Comparison of ENCODE assay signal across 14 mouse cellular contexts in the genomic region with DNA sequence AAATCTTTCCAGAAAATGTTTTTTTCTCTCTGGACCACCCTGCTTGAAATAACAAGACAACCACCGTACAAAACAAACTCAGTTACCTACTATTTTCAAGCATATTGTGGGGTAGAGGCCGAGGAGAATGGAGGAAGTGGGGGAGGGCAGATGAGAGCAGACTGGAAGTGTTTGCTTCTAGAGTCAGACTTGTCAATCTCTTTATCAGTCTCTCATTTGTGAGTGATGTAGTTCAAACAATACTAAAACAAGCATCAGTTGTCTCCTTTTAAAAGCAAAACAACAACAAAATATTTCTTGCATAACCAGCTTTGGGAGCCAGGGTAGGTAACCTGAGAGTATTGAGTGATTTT.
DNase-seq lines count a peak whose midpoint lies in the region; ATAC-seq lines count a peak whose summit lies in the region.
"Had no signal": no experiment of that assay in that cellular context is flagged by ENCODE, and none has a peak within 500 bp of the region (broad histone marks: within the 10 kb centered on the region; RNA-seq: fewer than 3 reads in every experiment).

No protein-coding gene starts in this region.

- H3K27me3 ChIP-seq in forebrain, embryonic 15.5 days = no peaks in the 10 kb centered on the region
- H3K27me3 ChIP-seq in forebrain, embryonic 11.5 days (ENCODE audit: control insufficient read depth, insufficient read depth, low read length) = no peaks in the 10 kb centered on the region
- no peaks in the 10 kb centered on the region for H3K27me3 ChIP-seq in lung, embryonic 16.5 days (ENCODE audit: control insufficient read depth, insufficient read depth, low read depth, low read length)
- H3K27me3 ChIP-seq in neural tube, embryonic 15.5 days (replicated peaks) = no peaks in the 10 kb centered on the region
- no peaks in the 10 kb centered on the region for H3K27me3 ChIP-seq in heart, embryonic 12.5 days (replicated peaks)
- H3K27me3 ChIP-seq: intestine, embryonic 15.5 days had no signal

- H3K36me3 ChIP-seq in forebrain, embryonic 15.5 days = no peaks in the 10 kb centered on the region
- H3K36me3 ChIP-seq in forebrain, embryonic 11.5 days (ENCODE audit: control insufficient read depth, insufficient read depth, low read length) = no peaks in the 10 kb centered on the region
- H3K36me3 ChIP-seq in lung, embryonic 16.5 days (ENCODE audit: control insufficient read depth, insufficient read depth, low read length) = no peaks in the 10 kb centered on the region
- no peaks in the 10 kb centered on the region for H3K36me3 ChIP-seq in neural tube, embryonic 15.5 days
- H3K36me3 ChIP-seq in heart, embryonic 12.5 days = no peaks in the 10 kb centered on the region
- H3K36me3 ChIP-seq: G1E; intestine, embryonic 15.5 days; midbrain, embryonic 10.5 days had no signal

- no peak overlapping the region for H3K9ac ChIP-seq in forebrain, embryonic 15.5 days (replicated peaks)
- no peak overlapping the region for H3K9ac ChIP-seq in forebrain, embryonic 11.5 days (ENCODE audit: low read length)
- no peak overlapping the region for H3K9ac ChIP-seq in lung, embryonic 16.5 days (ENCODE audit: low read length)
- H3K9ac ChIP-seq in neural tube, embryonic 15.5 days (replicated peaks) = no peak overlapping the region
- no peak overlapping the region for H3K9ac ChIP-seq in heart, embryonic 12.5 days
- H3K9ac ChIP-seq: intestine, embryonic 15.5 days had no signal

- 32% methylated on average over 2 of the region's 2 CpGs for WGBS in forebrain, embryonic 15.5 days
- 66% methylated on average over 2 of the region's 2 CpGs for WGBS in forebrain, embryonic 11.5 days
- WGBS in lung, embryonic 16.5 days = 12% methylated on average over 2 of the region's 2 CpGs
- 59% methylated on average over 2 of the region's 2 CpGs for WGBS in neural tube, embryonic 15.5 days
- WGBS in heart, embryonic 12.5 days = 19% methylated on average over 2 of the region's 2 CpGs

- peaks cover 21% of the 10 kb centered on the region for H3K4me1 ChIP-seq in forebrain, embryonic 15.5 days
- no peaks in the 10 kb centered on the region for H3K4me1 ChIP-seq in forebrain, embryonic 11.5 days (replicated peaks; ENCODE audit: control insufficient read depth, insufficient read depth, low read length)
- H3K4me1 ChIP-seq in lung, embryonic 16.5 days (replicated peaks; ENCODE audit: control insufficient read depth, insufficient read depth, low read length) = peaks cover 37% of the 10 kb centered on the region
- H3K4me1 ChIP-seq in brown adipose tissue, adult 24 weeks (ENCODE audit: control insufficient read depth, insufficient read depth, insufficient read length, low read length) = peaks cover 9% of the 10 kb centered on the region; the same call in 1 of the 2 replicates
- peaks cover 34% of the 10 kb centered on the region for H3K4me1 ChIP-seq in neural tube, embryonic 15.5 days
- peaks cover 43% of the 10 kb centered on the region for H3K4me1 ChIP-seq in heart, embryonic 12.5 days (replicated peaks)

- H3K4me3 ChIP-seq in forebrain, embryonic 15.5 days = no peak overlapping the region
- H3K4me3 ChIP-seq in forebrain, embryonic 11.5 days (ENCODE audit: low read depth, low read length) = no peak overlapping the region
- H3K4me3 ChIP-seq in lung, embryonic 16.5 days (ENCODE audit: low read length) = no peak overlapping the region
- H3K4me3 ChIP-seq in brown adipose tissue, adult 24 weeks (ENCODE audit: insufficient read depth, low read depth, low read length) = peak overlapping the region; percentile 16; the same call in 1 of the 2 replicates
- no peak overlapping the region for H3K4me3 ChIP-seq in neural tube, embryonic 15.5 days (replicated peaks)
- no peak overlapping the region for H3K4me3 ChIP-seq in heart, embryonic 12.5 days
- H3K4me3 ChIP-seq: intestine, embryonic 15.5 days; midbrain, embryonic 10.5 days had no signal

- 0 out of 2 replicates have a peak overlapping the region, but pooled peaks have one; percentile 32 for H3K27ac ChIP-seq in forebrain, embryonic 15.5 days (replicated peaks)
- no peak overlapping the region for H3K27ac ChIP-seq in forebrain, embryonic 11.5 days (ENCODE audit: low read depth, low read length)
- peak overlapping the region; percentile 38; the same call in 1 of the 2 replicates for H3K27ac ChIP-seq in lung, embryonic 16.5 days (ENCODE audit: low read length)
- H3K27ac ChIP-seq in brown adipose tissue, adult 24 weeks (replicated peaks; ENCODE audit: low read depth, low read length) = peak overlapping the region; percentile 45
- H3K27ac ChIP-seq in neural tube, embryonic 15.5 days (replicated peaks) = peak overlapping the region; percentile 23; the same call in 1 of the 2 replicates
- H3K27ac ChIP-seq in heart, embryonic 12.5 days (ENCODE audit: poor library complexity, severe bottlenecking) = no peak overlapping the region
- H3K27ac ChIP-seq: intestine, embryonic 15.5 days; kidney, postnatal 0 days; midbrain, embryonic 10.5 days; stomach, postnatal 0 days had no signal

- H3K4me2 ChIP-seq in forebrain, embryonic 15.5 days (replicated peaks) = no peak overlapping the region
- H3K4me2 ChIP-seq in forebrain, embryonic 11.5 days (ENCODE audit: low read depth, low read length, severe bottlenecking) = no peak overlapping the region
- 0 out of 2 replicates have a peak overlapping the region, but pooled peaks have one; percentile 11 for H3K4me2 ChIP-seq in lung, embryonic 16.5 days (ENCODE audit: low read depth, low read length)
- H3K4me2 ChIP-seq in neural tube, embryonic 15.5 days = no peak overlapping the region
- H3K4me2 ChIP-seq in heart, embryonic 12.5 days = no peak overlapping the region
- H3K4me2 ChIP-seq: intestine, embryonic 15.5 days; liver, embryonic 11.5 days had no signal

- no peak for DNase-seq in forebrain, embryonic 11.5 days (ENCODE audit: low spot score)
- no peak for DNase-seq in lung, adult 18-20 months
- DNase-seq: cerebellum, adult 9-10 months had no signal

- H3K9me3 ChIP-seq in forebrain, embryonic 15.5 days = no peaks in the 10 kb centered on the region
- H3K9me3 ChIP-seq in forebrain, embryonic 11.5 days (ENCODE audit: control insufficient read depth, low read length) = no peaks in the 10 kb centered on the region
- H3K9me3 ChIP-seq in lung, embryonic 16.5 days (ENCODE audit: control insufficient read depth, low read length) = no peaks in the 10 kb centered on the region
- no peaks in the 10 kb centered on the region for H3K9me3 ChIP-seq in neural tube, embryonic 15.5 days (replicated peaks)
- H3K9me3 ChIP-seq in heart, embryonic 12.5 days (replicated peaks) = no peaks in the 10 kb centered on the region
- H3K9me3 ChIP-seq: G1E; intestine, embryonic 15.5 days; midbrain, embryonic 10.5 days had no signal

- no peak for ATAC-seq in forebrain, embryonic 15.5 days (replicated peaks)
- no peak for ATAC-seq in forebrain, embryonic 11.5 days (replicated peaks; ENCODE audit: low FRiP score)
- ATAC-seq in lung, embryonic 16.5 days (ENCODE audit: low read depth) = no peak
- ATAC-seq in neural tube, embryonic 15.5 days (ENCODE audit: low FRiP score) = no peak
- no peak for ATAC-seq in heart, embryonic 12.5 days (ENCODE audit: insufficient number of reproducible peaks, low FRiP score)
- ATAC-seq: intestine, embryonic 15.5 days had no signal

Comparison
In these comparisons a context has a peak if more than half of its experiments do, and no peak if none do; other contexts are left out.
1. H3K27ac ChIP-seq: peak in forebrain, embryonic 15.5 days (single experiment), lung, embryonic 16.5 days (single experiment), brown adipose tissue, adult 24 weeks (single experiment) and neural tube, embryonic 15.5 days (single experiment); none in forebrain, embryonic 11.5 days (single experiment) and heart, embryonic 12.5 days (single experiment).